Mouse (Mus musculus) cerebellum, adult 2 months (tissue): Measurements from ENCODE around the gene Tlr9.

Experiments
- CTCF ChIP-seq: fragments of 200-500 bp; IDR thresholded peaks from 2 replicates; pipeline ENCODE4 v1.5.1; 2011; ENCODE audit warnings: low read depth, mild to moderate bottlenecking, control low read depth, low read length, moderate library complexity, borderline replicate concordance; ENCODE audit not compliant: insufficient read depth
- POLR2A ChIP-seq: fragments of 200-500 bp; IDR thresholded peaks from 2 replicates; pipeline ENCODE4 v1.6.1; 2011; ENCODE audit warnings: low read length, control low read depth, borderline replicate concordance; ENCODE audit not compliant: insufficient read depth

- TF ChIP-seq CTCF (no peak), POLR2A (no peak)
These were observed 25.2 kb upstream of the Tlr9 start for GRCm38 (mm10) chr9:106197081-106197713.
